8 mouse cellular contexts compared by ENCODE assay signal in the genomic region with DNA sequence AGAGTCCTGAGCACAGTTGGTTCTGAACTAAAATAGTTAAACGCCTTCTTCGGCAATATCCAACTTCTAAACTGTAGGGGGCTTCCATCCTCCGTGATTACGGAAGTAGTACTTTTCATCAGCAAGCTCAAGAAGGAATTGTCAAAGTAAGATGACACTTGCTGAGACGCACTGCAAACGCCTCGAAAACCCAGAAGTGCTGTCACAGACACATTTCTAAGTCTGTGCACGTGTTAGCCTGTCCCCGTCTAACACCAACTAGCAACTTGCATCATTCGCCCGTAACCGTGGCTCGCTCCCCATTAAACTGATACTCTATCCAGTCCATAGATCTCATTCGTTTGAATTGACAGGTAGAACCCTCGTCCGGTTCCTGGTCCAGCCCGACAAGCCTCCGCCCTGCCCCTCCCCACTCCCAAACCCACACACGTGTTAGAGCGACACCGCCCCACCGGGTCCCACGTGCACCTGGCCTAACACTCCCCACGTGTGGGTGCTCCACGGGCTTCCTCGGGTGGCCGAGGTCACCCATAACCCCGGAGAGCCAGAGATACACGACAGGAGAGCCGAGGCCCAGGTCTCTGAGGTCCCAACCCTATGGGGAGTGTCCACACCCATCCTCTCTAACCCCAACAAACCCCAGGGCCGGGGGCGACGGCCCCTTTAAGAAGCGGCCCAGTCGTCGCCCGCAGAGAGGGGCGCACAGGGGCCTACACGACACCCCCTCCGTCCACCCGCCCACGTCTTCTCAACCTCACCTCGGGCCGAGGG. TPM values are rescaled to one million over a fixed set of nuclear protein-coding genes. Genes with fewer than 3 reads are reported as not detected.
A peak's percentile ranks its signal among the peaks of the same experiment; 100 is the strongest.
DNase-seq lines count a peak whose midpoint lies in the region; ATAC-seq and TF ChIP-seq lines count a peak whose summit lies in the region.

No protein-coding gene starts in this region.

- peak; percentile 67 for ATAC-seq in erythroblast, adult 5-6 weeks (replicated peaks; ENCODE audit: low FRiP score, poor library complexity, severe bottlenecking)
- peak; percentile 65 for ATAC-seq in heart, embryonic 11.5 days (replicated peaks; ENCODE audit: insufficient number of reproducible peaks, low FRiP score, low TSS enrichment)
- ATAC-seq in kidney, embryonic 15.5 days (replicated peaks; ENCODE audit: low FRiP score), result peak; percentile 79
- peak; percentile 53 for ATAC-seq in limb, embryonic 15.5 days (ENCODE audit: insufficient number of reproducible peaks, low FRiP score, low TSS enrichment, low read depth)
- peak; percentile 66 for ATAC-seq in midbrain, postnatal 0 days (ENCODE audit: low FRiP score)

- peaks cover 18% of the 10 kb centered on the region for H3K4me1 ChIP-seq in heart, embryonic 11.5 days (ENCODE audit: control insufficient read depth, insufficient read depth, low read length)
- H3K4me1 ChIP-seq in kidney, embryonic 15.5 days, result peaks cover 23% of the 10 kb centered on the region
- H3K4me1 ChIP-seq in limb, embryonic 15.5 days, result peaks cover 5% of the 10 kb centered on the region; the same call in 1 of the 2 replicates
- peaks cover 5% of the 10 kb centered on the region; the same call in 1 of the 2 replicates for H3K4me1 ChIP-seq in midbrain, postnatal 0 days (ENCODE audit: insufficient read depth, low read length)

- no peak for TF ChIP-seq POLR2A in brain, embryonic 14.5 days (IDR thresholded peaks at IDR 0.05; ENCODE audit: borderline replicate concordance, extremely low read depth, insufficient read depth, insufficient read length, poor library complexity, severe bottlenecking)

- peak; percentile 81 for DNase-seq in CD4-positive, CD25-positive, alpha-beta regulatory T cell, adult 2 months (ENCODE audit: low read depth, low spot score)
- DNase-seq in brain, embryonic 14.5 days (ENCODE audit: low read depth), result peak; percentile 73
- peak; percentile 59 for DNase-seq in midbrain, postnatal 0 days (ENCODE audit: low spot score)
- DNase-seq in spleen, postnatal 4 days (ENCODE audit: low spot score in 2 of 2), result peak; percentile 63 to 84

- peak overlapping the region; percentile 99 for H3K27ac ChIP-seq in heart, embryonic 11.5 days (ENCODE audit: low read depth, low read length)
- peak overlapping the region; percentile 99 for H3K27ac ChIP-seq in kidney, embryonic 15.5 days
- peak overlapping the region; percentile 99 for H3K27ac ChIP-seq in limb, embryonic 15.5 days
- H3K27ac ChIP-seq in midbrain, postnatal 0 days (ENCODE audit: low read depth, low read length), result peak overlapping the region; percentile 99

- peak overlapping the region; percentile 93 for H3K4me2 ChIP-seq in heart, embryonic 11.5 days
- H3K4me2 ChIP-seq in kidney, embryonic 15.5 days, result peak overlapping the region; percentile 84
- peak overlapping the region; percentile 59 for H3K4me2 ChIP-seq in limb, embryonic 15.5 days
- H3K4me2 ChIP-seq in midbrain, postnatal 0 days (ENCODE audit: low read depth, low read length, poor library complexity, severe bottlenecking), result peak overlapping the region; percentile 69

- peak overlapping the region; percentile 100 for H3K9ac ChIP-seq in heart, embryonic 11.5 days (ENCODE audit: low read depth, low read length)
- H3K9ac ChIP-seq in kidney, embryonic 15.5 days, result peak overlapping the region; percentile 98
- H3K9ac ChIP-seq in limb, embryonic 15.5 days, result peak overlapping the region; percentile 99
- peak overlapping the region; percentile 99 for H3K9ac ChIP-seq in midbrain, postnatal 0 days (replicated peaks; ENCODE audit: low read length, poor library complexity, severe bottlenecking)

- H3K9me3 ChIP-seq in heart, embryonic 11.5 days (replicated peaks; ENCODE audit: control insufficient read depth, low read length), result no peaks in the 10 kb centered on the region
- H3K9me3 ChIP-seq in kidney, embryonic 15.5 days (replicated peaks), result no peaks in the 10 kb centered on the region
- H3K9me3 ChIP-seq in limb, embryonic 15.5 days, result no peaks in the 10 kb centered on the region
- H3K9me3 ChIP-seq in midbrain, postnatal 0 days (ENCODE audit: low read length), result no peaks in the 10 kb centered on the region

- WGBS in heart, embryonic 11.5 days (ENCODE audit: insufficient replicate concordance), result under 1% methylated on average over 37 of the region's 44 CpGs
- WGBS in kidney, embryonic 15.5 days, result under 1% methylated on average over 43 of the region's 44 CpGs
- under 1% methylated on average over 43 of the region's 44 CpGs for WGBS in limb, embryonic 15.5 days
- WGBS in midbrain, postnatal 0 days, result under 1% methylated on average over 37 of the region's 44 CpGs

- no peaks in the 10 kb centered on the region for H3K36me3 ChIP-seq in heart, embryonic 11.5 days (ENCODE audit: control insufficient read depth, insufficient read depth, low read length)
- H3K36me3 ChIP-seq in kidney, embryonic 15.5 days, result peaks cover 16% of the 10 kb centered on the region; the same call in 1 of the 2 replicates
- H3K36me3 ChIP-seq in limb, embryonic 15.5 days, result 0 out of 2 replicates have a peak, but pooled peaks cover 3% of the 10 kb centered on the region
- no peaks in the 10 kb centered on the region for H3K36me3 ChIP-seq in midbrain, postnatal 0 days (ENCODE audit: insufficient read depth, low read length)

- peak; percentile 13; the same call in 1 of the 2 replicates for TF ChIP-seq CTCF in brain, embryonic 14.5 days (IDR thresholded peaks at IDR 0.05; ENCODE audit: borderline replicate concordance, extremely low read depth, insufficient read depth, insufficient read length)
- TF ChIP-seq CTCF in midbrain, postnatal 0 days (IDR thresholded peaks at IDR 0.05), result peak; percentile 64

- H3K4me3 ChIP-seq in heart, embryonic 11.5 days (ENCODE audit: low read depth, low read length), result peak overlapping the region; percentile 97
- H3K4me3 ChIP-seq in kidney, embryonic 15.5 days (replicated peaks), result peak overlapping the region; percentile 85
- peak overlapping the region; percentile 84 for H3K4me3 ChIP-seq in limb, embryonic 15.5 days
- H3K4me3 ChIP-seq in midbrain, postnatal 0 days (ENCODE audit: low read depth, low read length), result peak overlapping the region; percentile 92

- no peaks in the 10 kb centered on the region for H3K27me3 ChIP-seq in heart, embryonic 11.5 days (ENCODE audit: control insufficient read depth, insufficient read depth, low read length)
- no peaks in the 10 kb centered on the region for H3K27me3 ChIP-seq in kidney, embryonic 15.5 days
- no peaks in the 10 kb centered on the region for H3K27me3 ChIP-seq in limb, embryonic 15.5 days
- H3K27me3 ChIP-seq in midbrain, postnatal 0 days (ENCODE audit: insufficient read depth, low read length), result no peaks in the 10 kb centered on the region

RNA-seq across cellular contexts. Expression of a gene that starts 0.7 kb away (rescaled TPM):
- 11.9 and 15.2 TPM in 2 replicates for polyA plus RNA-seq in brain, embryonic 14.5 days (2012; rRNA removed)
- 8.6 and 10.9 TPM in 2 replicates for total RNA-seq in erythroblast, adult 5-6 weeks (2015; ENCODE audit: low replicate concordance)
- 6.6 and 7.6 TPM in 2 replicates for total RNA-seq in erythroblast, adult 5-6 weeks (2017; ENCODE audit: low replicate concordance)
- polyA plus RNA-seq in heart, embryonic 11.5 days (2014; fragmentation: Nextera tagmentation; extraction: Ambion mirVana), result 3.7 TPM in 2 replicates
- 4.4 and 4.6 TPM in 2 replicates for polyA plus RNA-seq in kidney, embryonic 15.5 days (2015; fragmentation: Nextera tagmentation; extraction: Ambion mirVana)
- polyA plus RNA-seq in limb, embryonic 15.5 days (2015; fragmentation: Nextera tagmentation; extraction: Ambion mirVana), result 3.5 and 4.0 TPM in 2 replicates
- total RNA-seq in midbrain, postnatal 0 days (2014; rRNA removed), result 13.2 and 15.0 TPM in 2 replicates
- polyA plus RNA-seq in midbrain, postnatal 0 days (2015; fragmentation: Nextera tagmentation; extraction: Ambion mirVana), result 2.2 and 2.4 TPM in 2 replicates

Comparison
In these comparisons a context has a peak if more than half of its experiments do, and no peak if none do; other contexts are left out.
1. Peak in every context shown above with its lines: DNase-seq, ATAC-seq, H3K4me3 ChIP-seq and H3K27ac ChIP-seq.